8 mouse cellular contexts compared by ENCODE assay signal in genomic region chr10:77607441-77607840, GRCm38 (mm10). TPM values are rescaled to one million over a fixed set of nuclear protein-coding genes. Genes with fewer than 3 reads are reported as not detected.
DNase-seq lines count a peak whose midpoint lies in the region; ATAC-seq lines count a peak whose summit lies in the region.

No protein-coding gene starts in this region.

- DNase-seq in heart, postnatal 4 days = no peak
- peak; percentile 66 for DNase-seq in adipocyte (ENCODE audit: low spot score)
- peak; percentile 82 for DNase-seq in midbrain, embryonic 11.5 days (ENCODE audit: low spot score, missing footprints)
- DNase-seq in left cerebral cortex, adult 8-10 months (ENCODE audit: low spot score in 2 of 2) = no peak
- DNase-seq in spleen, adult 18-20 months = no peak
- no peak for DNase-seq in layer of hippocampus, adult 9-10 months (ENCODE audit: low spot score)

- peaks cover 20% of the 10 kb centered on the region for H3K36me3 ChIP-seq in heart, embryonic 11.5 days (ENCODE audit: control insufficient read depth, insufficient read depth, low read length)
- H3K36me3 ChIP-seq in intestine, embryonic 15.5 days = peaks cover 22% of the 10 kb centered on the region
- peaks cover 7% of the 10 kb centered on the region; the same call in 1 of the 2 replicates for H3K36me3 ChIP-seq in midbrain, embryonic 11.5 days (ENCODE audit: control insufficient read depth, insufficient read depth, low read length)

- H3K9ac ChIP-seq in heart, embryonic 11.5 days (ENCODE audit: low read depth, low read length) = peak overlapping the region; percentile 91
- no peak overlapping the region; the same call in 1 of the 2 replicates for H3K9ac ChIP-seq in intestine, embryonic 15.5 days
- H3K9ac ChIP-seq in midbrain, embryonic 11.5 days (ENCODE audit: low read length) = no peak overlapping the region; the same call in 1 of the 2 replicates

- H3K4me3 ChIP-seq in heart, embryonic 11.5 days (ENCODE audit: low read depth, low read length) = peak overlapping the region; percentile 69
- peak overlapping the region; percentile 70 for H3K4me3 ChIP-seq in intestine, embryonic 15.5 days (replicated peaks)
- H3K4me3 ChIP-seq in midbrain, embryonic 11.5 days (ENCODE audit: low read depth, low read length) = peak overlapping the region; percentile 79; the same call in 1 of the 2 replicates

- H3K4me2 ChIP-seq in heart, embryonic 11.5 days = peak overlapping the region; percentile 94
- H3K4me2 ChIP-seq in intestine, embryonic 15.5 days (replicated peaks) = peak overlapping the region; percentile 74
- peak overlapping the region; percentile 79 for H3K4me2 ChIP-seq in midbrain, embryonic 11.5 days

- no peak overlapping the region for H3K27ac ChIP-seq in heart, embryonic 11.5 days (ENCODE audit: low read depth, low read length)
- H3K27ac ChIP-seq in intestine, embryonic 15.5 days = 0 out of 2 replicates have a peak overlapping the region, but pooled peaks have one; percentile 8
- H3K27ac ChIP-seq in midbrain, embryonic 11.5 days (ENCODE audit: low read depth, low read length) = no peak overlapping the region

- 74% methylated on average over 5 of the region's 5 CpGs for WGBS in heart, embryonic 11.5 days (ENCODE audit: insufficient replicate concordance)
- 68% methylated on average over 5 of the region's 5 CpGs for WGBS in intestine, embryonic 15.5 days
- 76% methylated on average over 5 of the region's 5 CpGs for WGBS in midbrain, embryonic 11.5 days

- no peak for ATAC-seq in heart, embryonic 11.5 days (replicated peaks; ENCODE audit: insufficient number of reproducible peaks, low FRiP score, low TSS enrichment)
- ATAC-seq in intestine, embryonic 15.5 days = no peak
- ATAC-seq in midbrain, embryonic 11.5 days (ENCODE audit: low FRiP score) = no peak

- peaks cover 14% of the 10 kb centered on the region; the same call in 1 of the 2 replicates for H3K4me1 ChIP-seq in heart, embryonic 11.5 days (ENCODE audit: control insufficient read depth, insufficient read depth, low read length)
- H3K4me1 ChIP-seq in intestine, embryonic 15.5 days (replicated peaks) = 0 out of 2 replicates have a peak, but pooled peaks cover 11% of the 10 kb centered on the region
- H3K4me1 ChIP-seq in midbrain, embryonic 11.5 days (ENCODE audit: control insufficient read depth, insufficient read depth, low read length) = peaks cover 13% of the 10 kb centered on the region

- no peaks in the 10 kb centered on the region for H3K27me3 ChIP-seq in heart, embryonic 11.5 days (ENCODE audit: control insufficient read depth, insufficient read depth, low read length)
- H3K27me3 ChIP-seq in intestine, embryonic 15.5 days (replicated peaks) = no peaks in the 10 kb centered on the region
- H3K27me3 ChIP-seq in midbrain, embryonic 11.5 days (ENCODE audit: control insufficient read depth, insufficient read depth, low read length) = no peaks in the 10 kb centered on the region

- 0 out of 2 replicates have a peak, but pooled peaks cover 3% of the 10 kb centered on the region for H3K9me3 ChIP-seq in heart, embryonic 11.5 days (replicated peaks; ENCODE audit: control insufficient read depth, low read length)
- H3K9me3 ChIP-seq in intestine, embryonic 15.5 days = no peaks in the 10 kb centered on the region
- H3K9me3 ChIP-seq in midbrain, embryonic 11.5 days (ENCODE audit: control insufficient read depth, low read length) = peaks cover 3% of the 10 kb centered on the region; the same call in 1 of the 2 replicates

RNA-seq across cellular contexts. Expression of gene Gm49325, which starts 1.4 kb away (rescaled TPM):
- not detected in 2 replicates for polyA plus RNA-seq in heart, embryonic 11.5 days (2014; fragmentation: Nextera tagmentation; extraction: Ambion mirVana)
- total RNA-seq in heart, postnatal 4 days (2021) = 10 to 100 TPM; 15.9 to 20.8 TPM
- 4.1 and 5.4 TPM in 2 replicates for polyA plus RNA-seq in intestine, embryonic 15.5 days (2015; fragmentation: Nextera tagmentation; extraction: Ambion mirVana)
- 2.4 TPM in 1 of 2 replicates, not detected in the other for polyA plus RNA-seq in midbrain, embryonic 11.5 days (2014; fragmentation: Nextera tagmentation; extraction: Ambion mirVana)
- 10 to 100 TPM; 17.1 to 31.9 (median 23.8) TPM for total RNA-seq in left cerebral cortex, adult 8-10 months (2022)

RNA-seq across cellular contexts. Expression of gene Sumo3, which starts 1.5 kb away (rescaled TPM):
- polyA plus RNA-seq in heart, embryonic 11.5 days (2014; fragmentation: Nextera tagmentation; extraction: Ambion mirVana) = 165 and 212 TPM in 2 replicates
- total RNA-seq in heart, postnatal 4 days (2021) = 10 to 100 TPM; 90.9 to 97.9 TPM
- polyA plus RNA-seq in intestine, embryonic 15.5 days (2015; fragmentation: Nextera tagmentation; extraction: Ambion mirVana) = 338 and 345 TPM in 2 replicates
- 338 and 353 TPM in 2 replicates for polyA plus RNA-seq in midbrain, embryonic 11.5 days (2014; fragmentation: Nextera tagmentation; extraction: Ambion mirVana)
- 100 to 1,000 TPM; 172 to 216 (median 192) TPM for total RNA-seq in left cerebral cortex, adult 8-10 months (2022)

RNA-seq across cellular contexts. Expression of gene Ube2g2, which starts 14.6 kb away (rescaled TPM):
- 38.0 and 42.9 TPM in 2 replicates for polyA plus RNA-seq in heart, embryonic 11.5 days (2014; fragmentation: Nextera tagmentation; extraction: Ambion mirVana)
- 10 to 100 TPM; 56.1 to 63.8 TPM for total RNA-seq in heart, postnatal 4 days (2021)
- 65.0 and 70.3 TPM in 2 replicates for polyA plus RNA-seq in intestine, embryonic 15.5 days (2015; fragmentation: Nextera tagmentation; extraction: Ambion mirVana)
- 42.8 and 47.6 TPM in 2 replicates for polyA plus RNA-seq in midbrain, embryonic 11.5 days (2014; fragmentation: Nextera tagmentation; extraction: Ambion mirVana)
- 10 to 100 TPM; 44.8 to 51.1 (median 49.0) TPM for total RNA-seq in left cerebral cortex, adult 8-10 months (2022)

RNA-seq across cellular contexts. Expression of gene Pttg1ip, which starts 25.9 kb away (rescaled TPM):
- polyA plus RNA-seq in heart, embryonic 11.5 days (2014; fragmentation: Nextera tagmentation; extraction: Ambion mirVana) = 108 and 113 TPM in 2 replicates
- total RNA-seq in heart, postnatal 4 days (2021) = 100 to 1,000 TPM; 113 to 119 TPM
- 146 and 156 TPM in 2 replicates for polyA plus RNA-seq in intestine, embryonic 15.5 days (2015; fragmentation: Nextera tagmentation; extraction: Ambion mirVana)
- 68.5 and 73.2 TPM in 2 replicates for polyA plus RNA-seq in midbrain, embryonic 11.5 days (2014; fragmentation: Nextera tagmentation; extraction: Ambion mirVana)
- total RNA-seq in left cerebral cortex, adult 8-10 months (2022) = 10 to 100 TPM; 80.9 to 92.5 (median 89.4) TPM

Comparison
In these comparisons a context has a peak if more than half of its experiments do, and no peak if none do; other contexts are left out.
1. DNase-seq: peak in adipocyte (single experiment) and midbrain, embryonic 11.5 days (single experiment); none in heart, postnatal 4 days (single experiment), left cerebral cortex, adult 8-10 months (0 of 2), spleen, adult 18-20 months (0 of 2) and layer of hippocampus, adult 9-10 months (single experiment).
2. Peak in every context shown above with its lines, with median percentiles within 50 percentile points of each other: H3K4me2 ChIP-seq and H3K4me3 ChIP-seq.